Mouse (Mus musculus) right cerebral cortex, postnatal 10 days (tissue): ENCODE data around the gene Jph4.
A peak's percentile ranks its signal among the peaks of the same experiment; 100 is the strongest.

Experiments
- DNase-seq, 2 experiments: peaks; one replicate each; pipeline ENCODE4 v3.0.0; 2021; ENCODE audit warnings: low spot score in 2 of 2

Gene Jph4

DNA sequence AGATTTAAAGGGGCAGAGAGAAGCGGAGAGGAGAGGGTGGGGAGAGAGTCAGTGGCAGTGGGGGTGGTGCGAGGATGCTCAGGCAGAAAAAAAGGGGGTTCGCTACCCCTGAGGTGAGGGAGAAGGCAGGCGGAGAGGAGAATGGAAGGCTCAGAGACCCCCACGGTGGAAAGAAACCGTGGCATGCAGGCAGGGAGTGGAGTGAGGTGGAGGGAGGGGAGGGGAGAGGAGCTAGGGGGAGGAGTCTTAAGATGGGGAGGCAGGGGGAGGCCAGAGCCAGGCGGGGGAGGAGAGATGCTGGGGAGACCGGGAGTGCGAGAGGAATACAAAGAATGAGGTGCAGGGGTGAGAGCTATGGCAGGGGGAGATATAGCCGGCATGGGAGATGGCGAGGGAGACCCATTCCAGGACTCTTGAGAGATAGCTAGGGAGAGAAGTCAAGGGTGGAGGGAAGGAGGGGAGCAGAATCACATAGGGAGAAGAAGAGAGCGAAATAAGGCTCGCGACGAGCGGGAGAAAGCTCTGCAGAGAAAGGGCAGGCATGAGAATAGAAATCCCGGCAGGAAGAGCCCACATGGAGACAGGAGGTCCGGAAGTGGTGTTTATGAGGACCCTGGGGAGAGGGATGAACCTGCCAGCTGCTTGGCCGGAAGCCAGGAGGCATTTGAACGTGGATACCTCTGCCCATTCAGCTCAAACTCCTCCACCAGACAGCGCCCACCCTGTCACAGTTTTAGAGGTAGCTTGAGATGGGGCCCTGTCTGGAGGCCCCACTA, at the start of gene Jph4:
Jph4 (minus strand) TSS at position 511 of the 776 bp plus-strand sequence.
- DNase-seq = peak; percentile 86 to 90

DNA sequence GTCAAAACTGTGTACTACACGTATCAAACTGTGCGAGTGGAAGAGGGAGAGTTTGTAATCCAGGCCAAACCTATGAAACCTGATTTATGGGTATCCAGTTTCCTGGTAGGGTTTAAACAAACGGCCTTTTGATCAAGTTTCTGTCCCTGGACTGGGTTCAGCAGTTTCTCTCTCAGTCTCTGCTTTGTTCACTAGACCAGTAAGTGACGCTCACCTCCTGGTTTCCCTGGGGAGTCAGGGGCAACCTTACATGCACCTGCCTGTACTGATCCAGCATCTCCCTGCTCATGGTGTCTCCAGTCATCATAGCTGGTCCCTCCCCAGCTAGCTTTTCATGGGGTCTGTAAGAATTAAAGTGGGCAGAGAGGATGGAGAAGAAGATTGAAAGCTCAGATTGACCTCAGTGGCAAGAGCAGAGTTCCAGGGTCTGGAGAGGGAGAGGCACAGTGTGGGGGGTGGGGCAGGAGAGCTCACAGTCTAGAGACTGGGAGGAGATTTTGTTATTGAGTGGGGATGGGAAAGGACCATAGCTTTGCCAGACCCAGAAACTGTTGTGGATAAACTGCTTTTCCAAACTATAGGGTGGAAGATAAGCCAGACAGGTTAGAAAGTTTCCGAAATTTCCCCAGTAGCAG, 47.6 kb upstream of the Jph4 start:
- no peak for DNase-seq

- no peak for DNase-seq
These were observed 45.4 kb upstream of the Jph4 start for GRCm38 (mm10) chr14:55162168-55162567.

GRCm38 (mm10) chr14:55161098-55161634, 44.4 kb upstream of the Jph4 start:
- peak; percentile 74 to 75 for DNase-seq

- no peak for DNase-seq
These were observed 43.7 kb upstream of the Jph4 start for GRCm38 (mm10) chr14:55160251-55161071.

GRCm38 (mm10) chr14:55157322-55158065, 40.8 kb upstream of the Jph4 start:
- DNase-seq = no peak

- DNase-seq = no peak
These were observed 36.3 kb upstream of the Jph4 start for GRCm38 (mm10) chr14:55152951-55153481.

DNA sequence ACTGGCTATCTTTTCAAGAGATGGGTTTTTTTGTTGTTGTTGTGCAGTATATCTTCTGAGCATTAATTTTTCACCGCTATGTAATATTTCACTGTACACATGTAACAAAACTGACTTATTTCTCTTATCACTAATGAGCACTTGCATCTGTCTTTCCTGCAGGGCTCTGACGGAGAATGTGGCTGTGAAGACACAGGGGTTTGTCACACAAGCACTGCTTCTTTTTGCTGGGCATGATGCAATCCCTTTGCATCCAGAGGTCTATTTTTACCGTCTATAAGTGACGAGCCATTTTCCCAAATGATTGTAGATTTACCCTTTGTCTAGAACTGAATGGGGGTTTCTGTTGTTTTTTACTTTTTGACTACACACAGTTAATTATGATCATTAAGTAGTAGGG, 35.4 kb upstream of the Jph4 start:
- no peak for DNase-seq

DNA sequence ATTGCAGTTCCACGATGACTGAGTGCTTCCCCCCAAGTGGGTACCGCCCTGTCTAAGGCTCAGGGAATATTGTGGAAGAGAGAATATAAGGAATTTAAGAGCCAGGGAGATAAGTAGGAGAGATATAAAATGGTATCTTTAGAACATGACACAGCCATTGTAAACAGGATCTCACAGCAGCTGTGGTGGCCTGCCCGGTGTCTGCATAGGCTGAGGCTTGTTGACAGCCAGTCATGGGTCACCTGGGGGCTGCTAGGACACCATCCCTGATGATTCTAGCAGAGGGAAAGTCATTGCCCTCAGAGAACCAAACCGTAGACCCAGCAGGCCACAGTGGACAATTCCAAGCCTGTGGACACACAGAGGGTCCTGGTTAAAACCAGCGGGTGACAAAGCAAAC, 34.2 kb upstream of the Jph4 start:
- DNase-seq = no peak

DNA sequence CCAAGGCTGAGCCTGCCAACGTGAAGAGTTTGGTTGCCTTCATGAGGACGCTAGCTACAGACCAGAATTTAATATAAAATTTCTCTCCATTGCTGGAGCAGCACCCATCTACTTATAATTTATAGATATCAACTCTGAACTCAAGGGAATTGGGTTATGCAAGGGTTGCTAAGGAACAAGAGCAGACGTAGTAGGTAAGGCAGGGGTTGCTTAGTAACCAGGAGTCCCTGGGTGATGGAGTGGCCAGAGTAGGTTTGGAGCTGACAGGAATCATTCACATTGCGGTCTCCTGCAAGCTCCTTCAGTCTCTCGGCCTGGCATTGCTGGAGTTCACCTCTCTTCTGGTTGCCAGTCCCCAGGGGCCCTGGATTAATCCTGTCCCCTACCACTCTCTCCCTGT, 32.3 kb upstream of the Jph4 start:
- no peak for DNase-seq

DNA sequence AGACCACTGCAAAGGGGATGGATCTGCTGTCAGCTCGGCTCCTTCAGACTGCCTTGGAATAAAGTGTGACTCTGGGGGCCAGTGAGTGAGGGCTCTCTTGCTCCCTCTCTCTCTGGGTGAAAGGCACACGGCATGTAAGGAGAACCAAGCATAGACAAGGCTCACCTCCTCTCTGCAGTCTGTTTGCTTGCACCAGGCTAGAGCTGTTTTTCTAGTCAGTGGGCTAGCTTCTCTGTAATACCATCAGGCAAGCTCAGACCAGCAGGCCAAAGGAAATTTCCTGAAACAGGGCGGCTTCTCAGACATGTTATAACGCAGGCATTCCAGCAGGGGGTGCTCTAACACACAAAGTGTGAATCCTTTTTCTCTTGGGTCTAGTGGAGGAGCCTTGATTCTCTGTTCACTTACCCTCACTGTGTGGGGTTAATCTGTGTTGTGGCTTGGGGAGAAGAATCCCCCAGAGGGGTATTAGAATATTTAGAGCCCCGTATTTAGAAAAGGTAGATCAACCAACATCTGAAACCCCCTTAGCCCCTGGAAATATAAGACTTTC, 31.7 kb upstream of the Jph4 start:
- DNase-seq = peak; percentile 71 to 89

DNA sequence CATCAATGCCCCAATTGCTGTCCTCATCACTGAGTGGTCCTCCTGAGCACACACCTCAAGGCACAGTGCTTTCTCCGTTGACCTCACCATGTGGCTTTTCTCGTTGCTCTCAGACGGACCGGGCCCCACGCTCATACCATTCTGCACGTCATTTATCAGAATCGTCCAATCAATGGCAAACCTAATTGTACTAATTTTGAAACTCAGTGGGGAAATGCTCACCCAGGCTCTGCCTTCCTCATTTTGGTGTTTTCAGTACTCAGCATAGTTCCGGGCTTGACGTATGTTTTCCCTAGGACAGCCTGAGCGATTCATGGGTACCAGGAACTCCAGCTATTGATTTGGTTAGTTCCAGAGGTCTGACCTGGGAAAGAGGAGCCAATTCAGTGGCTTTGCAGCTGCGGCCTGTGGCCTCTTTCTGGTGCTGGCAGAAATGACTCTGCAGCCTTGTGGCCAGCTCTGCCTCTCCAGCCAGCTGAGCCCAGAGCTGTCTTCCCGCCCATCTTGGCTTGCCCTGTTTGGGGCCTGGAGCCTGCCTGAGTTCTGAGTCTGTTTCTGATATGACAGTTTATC, 30.2 kb upstream of the Jph4 start:
- no peak for DNase-seq

DNA sequence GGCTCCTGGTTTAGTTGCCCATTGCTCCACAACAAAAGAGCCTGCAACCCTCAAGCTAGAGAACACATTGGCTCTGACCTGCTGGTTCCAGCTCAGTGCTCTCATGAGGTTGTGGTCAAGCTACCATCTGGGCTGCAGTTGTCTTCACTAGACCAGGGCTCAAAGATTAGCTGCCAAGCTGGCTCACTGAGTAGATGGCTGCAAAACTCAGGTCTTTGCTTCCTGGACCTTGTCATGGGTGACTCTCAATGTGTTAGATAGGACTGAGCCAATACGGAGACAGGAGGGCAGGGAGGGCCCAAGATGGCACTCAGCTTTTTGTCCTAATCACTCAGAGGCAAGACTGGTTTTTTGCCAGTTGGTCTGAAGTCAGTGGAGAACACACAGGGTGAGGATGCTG, 29.6 kb upstream of the Jph4 start:
- DNase-seq = no peak

- no peak for DNase-seq
These were observed 22.6 kb upstream of the Jph4 start for GRCm38 (mm10) chr14:55139313-55139712.

DNA sequence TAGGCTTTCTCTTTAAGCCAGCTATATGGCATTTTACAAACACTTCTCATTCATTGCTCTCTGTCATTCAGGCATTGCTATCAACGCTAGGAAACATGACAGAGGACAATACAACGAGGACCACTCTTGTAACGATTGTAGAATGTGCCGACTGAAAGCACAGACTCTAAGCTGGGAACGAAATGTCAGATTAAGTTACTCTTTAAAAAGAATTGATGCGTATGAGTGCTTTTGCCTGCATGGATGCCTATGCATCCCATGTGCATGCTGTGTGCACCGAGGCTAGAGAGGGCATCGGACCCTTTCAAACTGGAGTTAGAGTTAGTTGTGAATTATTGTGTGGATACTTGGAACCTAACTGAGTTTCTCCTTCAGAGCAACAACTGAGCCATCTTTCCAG, 18.9 kb upstream of the Jph4 start:
- DNase-seq = no peak

- DNase-seq = peak; percentile 60 to 74
These were observed 9.8 kb upstream of the Jph4 start for GRCm38 (mm10) chr14:55126521-55126920.

GRCm38 (mm10) chr14:55125711-55126110, 9.0 kb upstream of the Jph4 start:
- DNase-seq = no peak

DNA sequence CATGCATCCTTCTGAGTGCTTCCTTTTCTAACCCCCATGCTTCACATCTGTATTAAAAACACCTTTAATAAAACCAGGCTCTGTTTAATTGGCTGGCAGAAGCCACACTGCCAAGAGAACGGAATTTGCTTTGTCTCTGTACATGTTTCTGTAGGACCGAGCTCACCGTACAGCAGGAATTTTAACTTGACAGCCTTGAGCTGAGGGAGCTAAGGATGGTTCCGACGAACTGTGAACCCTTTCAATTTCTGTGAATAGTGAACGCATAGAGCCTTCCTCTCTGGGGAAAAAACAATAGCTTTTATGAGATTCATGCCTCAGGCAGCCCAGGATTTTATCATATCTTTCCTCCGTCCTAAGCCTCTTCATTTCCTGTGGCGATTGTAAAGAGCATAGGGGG, 5.6 kb upstream of the Jph4 start:
- no peak for DNase-seq

GRCm38 (mm10) chr14:55121947-55122346, 5.2 kb upstream of the Jph4 start:
- DNase-seq = peak; percentile 79 to 83

GRCm38 (mm10) chr14:55119421-55120134, 2.8 kb upstream of the Jph4 start:
- no peak for DNase-seq
